Mouse (Mus musculus) midbrain, embryonic 10.5 days (tissue): ENCODE results near the gene Mest. TPM values are rescaled to one million over a fixed set of nuclear protein-coding genes. Genes with fewer than 3 reads are reported as not detected.
A peak's percentile ranks its signal among the peaks of the same experiment; 100 is the strongest.

ENCODE experiments used
- DNase-seq: peaks from one replicate; pipeline ENCODE4 v3.0.0-alpha.2; 2017; ENCODE audit warnings: low spot score
- H3K27ac ChIP-seq: fragments of 300-500 bp; sonication (generic); replicated peaks from 2 replicates; pipeline ENCODE4 v1.5.1; 2016; ENCODE audit warnings: mild to moderate bottlenecking
- H3K27me3 ChIP-seq: fragments of 300-500 bp; sonication (generic); 2 replicates; pipeline ENCODE4 v1.6.1; 2016; ENCODE audit warnings: low read depth, mild to moderate bottlenecking; ENCODE audit not compliant: poor library complexity, severe bottlenecking
- H3K36me3 ChIP-seq: fragments of 300-500 bp; sonication (generic); 2 replicates; pipeline ENCODE4 v1.6.1; 2016; ENCODE audit warnings: mild to moderate bottlenecking, moderate library complexity
- H3K4me1 ChIP-seq: fragments of 300-500 bp; sonication (generic); 2 replicates; pipeline ENCODE4 v1.6.1; 2016
- H3K4me3 ChIP-seq: fragments of 300-500 bp; sonication (generic); 2 replicates; pipeline ENCODE4 v1.5.1; 2016; ENCODE audit warnings: mild to moderate bottlenecking, moderate library complexity
- H3K9me3 ChIP-seq: fragments of 300-500 bp; sonication (generic); replicated peaks from 2 replicates; pipeline ENCODE4 v1.6.1; 2016; ENCODE audit warnings: mild to moderate bottlenecking
- WGBS: fragments of 180-500 bp; shearing (Covaris S2); methylation state at CpG from one replicate; pipeline ENCODE4 v1.1.7; 2016; 5-methylcytosine and 5-hydroxymethylcytosine counted together
- polyA plus RNA-seq: library from polyadenylated mRNA; unstranded; fragments of >200 nt; fragmentation: Nextera tagmentation; extraction: Ambion mirVana; gene quantifications from 2 replicates; pipeline ENCODE4 v1.2.1, GENCODE M21; 2016

Gene Mest
- polyA plus RNA-seq, 1 experiment from 2014 or later, result 1,939 TPM

DNA sequence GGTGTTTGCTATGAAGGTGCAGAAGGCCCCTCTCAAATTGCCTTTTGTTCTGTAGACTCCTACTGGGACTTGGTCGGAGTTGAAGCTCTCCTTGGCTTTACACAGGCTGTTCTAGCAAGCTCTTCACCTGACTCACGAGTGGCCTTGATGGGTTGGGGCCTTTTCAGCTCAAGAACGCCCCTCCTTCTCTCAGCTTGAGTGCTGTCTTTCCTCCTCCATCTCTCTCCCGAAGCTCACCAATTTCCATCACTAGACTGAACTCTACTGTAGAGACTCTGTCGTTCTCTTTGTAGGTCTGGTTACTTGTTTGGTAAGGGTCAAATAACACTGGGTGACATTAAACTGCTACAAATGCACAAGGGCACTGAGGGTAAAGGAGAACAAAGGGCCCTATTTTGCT lies 30.5 kb upstream of the Mest start:
- Histone ChIP-seq H3K4me1 (peaks cover 37% of the 10 kb centered on the region), H3K9me3 (no peaks in the 10 kb centered on the region), H3K36me3 (no peaks in the 10 kb centered on the region), H3K4me3 (peak overlapping the region; percentile 63), H3K27me3 (no peaks in the 10 kb centered on the region), H3K27ac (peak overlapping the region; percentile 98)
- 77% methylated on average over 5 of the region's 5 CpGs for WGBS
- peak; percentile 31 for DNase-seq

DNA sequence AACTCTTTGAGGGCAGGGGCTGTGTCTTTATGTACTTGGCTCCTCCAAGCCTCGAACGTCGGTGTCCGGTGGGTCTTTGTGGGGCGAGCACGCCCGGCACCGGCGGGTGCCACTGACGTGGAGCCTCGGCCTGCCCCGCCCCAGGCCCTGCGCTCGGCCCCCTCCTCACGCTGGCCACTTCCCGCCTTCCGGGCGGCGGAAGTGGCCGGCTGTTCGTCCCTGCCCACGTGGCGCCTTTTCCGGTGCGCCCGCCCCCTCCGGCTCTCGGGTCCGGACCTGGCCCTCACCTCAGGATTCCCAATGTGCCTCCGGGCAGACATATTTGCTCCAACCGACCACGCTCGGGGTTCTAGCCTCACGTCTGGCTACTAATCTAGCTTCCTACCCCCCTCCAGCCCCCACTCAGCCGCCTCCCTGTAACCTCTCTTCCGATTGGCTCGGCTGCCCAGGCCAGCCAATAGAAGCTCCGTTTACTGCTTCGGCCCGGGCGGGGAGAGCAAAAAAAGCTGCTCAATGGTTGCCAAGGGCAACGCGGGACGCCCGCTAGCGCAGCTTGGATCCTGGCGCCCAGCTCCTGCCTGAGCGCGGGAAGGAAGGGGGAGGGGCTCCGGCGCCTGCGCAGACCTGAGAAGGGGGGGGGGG lies 29.9 kb upstream of the Mest start, which contains the start of gene Cep41:
Gene Cep41 (minus strand): TSS at position 400 of the 642 bp plus-strand sequence.
- peak within 1 kb of the TSS; percentile 63 for H3K4me3 ChIP-seq
- under 1% methylated on average over 50 of the region's 52 CpGs for WGBS
- DNase-seq, result peak; percentile 99
- H3K27ac ChIP-seq, result peak within 1 kb of the TSS; percentile 98
- no peaks in the 10 kb centered on the region for H3K27me3 ChIP-seq
- no peaks in the 10 kb centered on the region for H3K36me3 ChIP-seq
- H3K4me1 ChIP-seq, result peaks cover 41% of the 10 kb centered on the region
- H3K9me3 ChIP-seq, result no peaks in the 10 kb centered on the region

- no peak for DNase-seq
- H3K9me3 ChIP-seq, result no peaks in the 10 kb centered on the region
Measured at GRCm38 (mm10) chr6:30694209-30694608, 29.1 kb upstream of the Mest start.

GRCm38 (mm10) chr6:30695124-30695523 lies 28.2 kb upstream of the Mest start:
- WGBS, result 88% methylated on average over 8 of the region's 8 CpGs
- no peak for DNase-seq
- peak overlapping the region; percentile 98 for H3K27ac ChIP-seq
- peaks cover 42% of the 10 kb centered on the region for H3K4me1 ChIP-seq
- no peaks in the 10 kb centered on the region for H3K27me3 ChIP-seq
- H3K9me3 ChIP-seq, result no peaks in the 10 kb centered on the region
- no peak overlapping the region for H3K4me3 ChIP-seq
- no peaks in the 10 kb centered on the region for H3K36me3 ChIP-seq

More at GRCm38 (mm10) chr6:30694209-30694608, 29.1 kb upstream of the Mest start:
- Histone ChIP-seq H3K4me1 (peaks cover 41% of the 10 kb centered on the region), H3K4me3 (peak overlapping the region; percentile 63), H3K36me3 (no peaks in the 10 kb centered on the region), H3K27ac (peak overlapping the region; percentile 98), H3K27me3 (no peaks in the 10 kb centered on the region)
- WGBS, result 38% methylated on average over 6 of the region's 6 CpGs

DNA sequence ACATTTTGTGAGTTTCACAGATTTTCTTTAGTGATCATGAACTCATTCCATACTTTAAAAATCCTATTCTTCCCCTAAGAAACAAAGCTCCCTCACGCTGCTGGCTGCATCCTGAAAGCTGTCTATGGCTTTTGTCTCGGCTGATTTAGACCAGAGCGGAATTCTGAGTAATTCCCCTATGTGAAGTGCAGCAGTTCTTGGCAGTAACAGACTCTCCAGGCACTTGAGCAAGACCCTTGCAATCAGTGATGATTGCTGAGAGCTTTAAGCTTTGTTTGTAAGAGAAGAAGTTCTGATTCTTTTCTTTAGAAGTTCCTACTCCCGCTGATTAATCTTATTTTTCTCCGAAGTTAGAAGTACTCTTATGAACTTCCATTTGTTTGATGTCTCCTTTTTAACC lies 25.9 kb upstream of the Mest start:
- Histone ChIP-seq H3K27me3 (no peaks in the 10 kb centered on the region), H3K4me3 (no peak overlapping the region), H3K9me3 (no peaks in the 10 kb centered on the region), H3K4me1 (peaks cover 45% of the 10 kb centered on the region), H3K36me3 (no peaks in the 10 kb centered on the region), H3K27ac (peak overlapping the region; percentile 71)
- WGBS, result 45% methylated on average over 5 of the region's 5 CpGs
- no peak for DNase-seq

GRCm38 (mm10) chr6:30698036-30698435 lies 25.3 kb upstream of the Mest start:
- WGBS, result 96% methylated on average over 4 of the region's 4 CpGs
- no peaks in the 10 kb centered on the region for H3K27me3 ChIP-seq
- no peak for DNase-seq
- H3K9me3 ChIP-seq, result no peaks in the 10 kb centered on the region
- H3K27ac ChIP-seq, result peak overlapping the region; percentile 71
- H3K4me1 ChIP-seq, result peaks cover 39% of the 10 kb centered on the region
- H3K4me3 ChIP-seq, result no peak overlapping the region
- no peaks in the 10 kb centered on the region for H3K36me3 ChIP-seq

GRCm38 (mm10) chr6:30700182-30700581 lies 23.2 kb upstream of the Mest start:
- Histone ChIP-seq H3K4me1 (peaks cover 20% of the 10 kb centered on the region), H3K4me3 (no peak overlapping the region), H3K27me3 (no peaks in the 10 kb centered on the region), H3K27ac (peak overlapping the region; percentile 68), H3K9me3 (no peaks in the 10 kb centered on the region), H3K36me3 (no peaks in the 10 kb centered on the region)
- DNase-seq, result no peak
- WGBS, result 82% methylated on average over 6 of the region's 6 CpGs

DNA sequence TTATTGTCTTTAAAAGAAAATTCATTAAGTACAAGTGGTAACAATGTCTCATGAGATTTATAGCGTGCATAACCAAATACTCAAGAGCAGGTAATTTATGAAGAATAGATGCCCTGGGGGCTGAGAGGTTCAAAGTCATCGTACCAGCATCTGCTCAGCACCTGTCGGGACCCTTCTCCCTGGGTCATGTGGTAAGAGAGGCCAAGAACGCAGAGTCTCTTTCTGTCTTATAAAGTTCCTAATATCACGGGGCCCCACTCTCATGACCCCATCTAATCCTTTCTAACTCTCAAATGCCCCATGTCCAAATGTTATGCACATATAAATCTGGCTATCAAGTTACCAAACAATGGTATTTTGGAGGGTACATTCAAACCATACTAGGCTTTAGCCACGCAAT lies 20.5 kb upstream of the Mest start:
- no peak for DNase-seq
- H3K27me3 ChIP-seq, result no peaks in the 10 kb centered on the region
- 0 out of 2 replicates have a peak overlapping the region, but pooled peaks have one; percentile 38 for H3K27ac ChIP-seq
- no peaks in the 10 kb centered on the region for H3K36me3 ChIP-seq
- H3K4me3 ChIP-seq, result no peak overlapping the region
- 85% methylated on average over 6 of the region's 6 CpGs for WGBS
- H3K4me1 ChIP-seq, result peaks cover 25% of the 10 kb centered on the region
- no peaks in the 10 kb centered on the region for H3K9me3 ChIP-seq

GRCm38 (mm10) chr6:30703476-30703875 lies 19.9 kb upstream of the Mest start:
- Histone ChIP-seq H3K27me3 (no peaks in the 10 kb centered on the region), H3K4me3 (no peak overlapping the region), H3K4me1 (peaks cover 22% of the 10 kb centered on the region), H3K36me3 (no peaks in the 10 kb centered on the region), H3K27ac (peak overlapping the region; percentile 38; the same call in 1 of the 2 replicates), H3K9me3 (no peaks in the 10 kb centered on the region)
- 81% methylated on average over 6 of the region's 6 CpGs for WGBS
- no peak for DNase-seq

DNA sequence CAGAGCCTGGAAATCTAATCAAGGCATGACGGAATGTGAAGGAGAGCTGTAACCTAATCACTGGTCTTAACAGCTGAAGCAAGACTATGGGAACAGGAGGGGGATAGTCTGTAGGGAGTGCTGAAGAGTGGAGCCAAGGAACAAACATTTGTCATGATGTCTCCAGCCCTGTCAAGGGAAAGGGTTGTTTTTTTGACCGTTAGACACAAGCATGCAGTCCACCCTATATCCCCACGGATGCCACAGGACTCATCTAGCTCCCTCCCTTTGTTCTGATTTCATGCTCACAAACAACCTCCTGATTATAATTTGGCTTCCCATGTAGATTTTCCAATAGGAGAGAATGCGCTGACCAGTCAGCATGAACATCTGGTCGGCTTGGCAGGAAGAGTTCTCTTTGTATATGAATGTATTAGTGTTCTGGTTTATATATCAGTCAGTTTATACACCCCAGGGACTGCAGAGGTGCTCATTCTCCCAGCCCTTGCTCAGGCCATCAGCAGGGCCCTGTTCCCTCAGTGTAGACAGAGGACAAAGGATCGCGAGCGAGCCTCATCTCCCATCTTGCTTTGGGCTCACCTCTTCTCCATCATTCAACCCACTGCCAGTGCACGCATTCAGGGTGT lies 19.3 kb upstream of the Mest start:
- DNase-seq, result no peak
- 93% methylated on average over 9 of the region's 9 CpGs for WGBS

DNA sequence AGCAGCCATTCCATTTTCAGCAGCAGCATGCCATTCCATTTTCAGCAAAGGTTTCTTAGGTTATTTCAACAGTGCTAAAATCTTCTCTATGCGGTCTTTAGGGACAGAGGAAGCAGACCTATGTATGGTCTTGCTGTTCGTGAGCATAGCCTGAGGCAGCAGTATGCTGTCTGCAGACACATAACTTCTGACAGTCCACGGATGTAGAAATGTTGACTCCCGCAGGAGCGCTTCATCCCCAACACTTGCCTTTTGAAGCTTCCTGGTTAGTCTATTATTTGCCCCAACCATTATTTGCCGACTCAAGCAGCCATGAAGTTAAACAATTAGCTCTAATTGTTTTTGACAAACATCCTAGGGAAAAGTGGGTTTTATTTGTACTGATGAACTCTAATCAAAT lies 14.2 kb upstream of the Mest start:
- WGBS, result 39% methylated on average over 6 of the region's 6 CpGs
- Histone ChIP-seq H3K27me3 (no peaks in the 10 kb centered on the region), H3K36me3 (no peaks in the 10 kb centered on the region), H3K4me1 (peaks cover 50% of the 10 kb centered on the region), H3K4me3 (no peak overlapping the region), H3K27ac (peak overlapping the region; percentile 70), H3K9me3 (no peaks in the 10 kb centered on the region)
- no peak for DNase-seq

More for the DNA sequence above, 19.3 kb upstream of the Mest start:
- Histone ChIP-seq H3K27me3 (no peaks in the 10 kb centered on the region), H3K36me3 (no peaks in the 10 kb centered on the region), H3K27ac (0 out of 2 replicates have a peak overlapping the region, but pooled peaks have one; percentile 38), H3K4me1 (peaks cover 25% of the 10 kb centered on the region), H3K4me3 (no peak overlapping the region), H3K9me3 (no peaks in the 10 kb centered on the region)

DNA sequence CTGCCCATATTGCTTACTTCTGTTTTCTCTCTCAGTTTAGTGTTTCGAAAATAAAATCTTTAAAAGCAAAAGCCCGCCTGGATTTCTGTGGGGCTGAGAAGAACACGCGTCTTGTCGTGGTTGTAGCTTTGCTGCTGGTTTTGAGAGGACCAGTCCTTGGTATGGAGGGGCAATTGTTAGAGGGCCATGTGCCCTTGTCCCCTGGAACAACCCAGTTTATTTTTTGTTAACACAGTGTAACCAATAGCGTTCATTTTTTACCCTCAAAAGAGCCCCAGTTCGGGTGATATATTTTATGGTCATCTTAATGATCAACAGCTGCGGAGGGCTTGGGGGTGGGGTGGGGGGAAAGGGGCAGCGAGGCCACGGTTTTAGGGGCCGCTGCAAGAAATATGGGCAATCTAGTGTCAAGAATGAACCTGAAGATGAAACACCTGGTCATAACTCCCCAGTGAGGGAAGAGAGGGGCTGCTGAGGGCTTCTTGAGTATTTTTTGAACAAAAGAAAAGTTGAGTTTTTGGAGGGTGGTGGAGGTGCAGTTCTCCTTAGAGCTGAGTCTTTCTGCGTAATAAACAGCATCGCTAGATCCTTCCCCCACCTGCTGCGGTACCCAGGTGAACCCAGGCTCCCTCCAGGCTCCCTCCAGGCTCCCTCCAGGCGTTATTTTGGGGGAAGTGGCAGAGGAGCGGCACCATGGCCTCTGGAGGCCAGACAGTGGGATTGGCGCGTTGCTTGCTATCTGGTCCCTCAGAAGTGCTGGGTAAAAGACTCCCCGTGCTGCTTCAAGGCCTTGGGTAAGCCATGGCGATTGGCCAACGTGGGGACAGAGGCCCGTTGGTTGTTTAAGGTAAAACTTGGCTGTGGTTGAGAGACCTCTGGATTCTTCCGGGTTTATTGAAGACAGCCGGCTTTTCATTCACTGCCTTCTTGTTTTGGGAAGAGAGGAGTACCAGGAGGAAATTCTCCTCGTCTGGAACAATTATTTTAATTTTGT lies 12.7 kb upstream of the Mest start:
- Histone ChIP-seq H3K4me1 (peaks cover 50% of the 10 kb centered on the region), H3K36me3 (no peaks in the 10 kb centered on the region), H3K27me3 (no peaks in the 10 kb centered on the region), H3K9me3 (no peaks in the 10 kb centered on the region), H3K27ac (peak overlapping the region; percentile 53), H3K4me3 (no peak overlapping the region)
- 68% methylated on average over 25 of the region's 25 CpGs for WGBS
- no peak for DNase-seq
